Mouse (Mus musculus) urinary bladder, postnatal 25 days (tissue): ENCODE data around the gene Dgki.

Source experiments
- DNase-seq: peaks from one replicate; pipeline ENCODE4 v3.0.0; 2022; ENCODE audit warnings: low spot score

Dgki gene

GRCm38 (mm10) chr6:37063266-37063665 lies 236.7 kb downstream of the Dgki start:
- DNase-seq: no peak

- DNase-seq: no peak
Observed at GRCm38 (mm10) chr6:37060114-37060513, 239.9 kb downstream of the Dgki start.

GRCm38 (mm10) chr6:37057957-37058356 lies 242.0 kb downstream of the Dgki start:
- DNase-seq: no peak

- DNase-seq: no peak
Observed at GRCm38 (mm10) chr6:37057536-37057935, 242.4 kb downstream of the Dgki start.

GRCm38 (mm10) chr6:37055634-37056033 lies 244.3 kb downstream of the Dgki start:
- no peak for DNase-seq

- DNase-seq: no peak
Observed at GRCm38 (mm10) chr6:37055128-37055527, 244.9 kb downstream of the Dgki start.

DNA sequence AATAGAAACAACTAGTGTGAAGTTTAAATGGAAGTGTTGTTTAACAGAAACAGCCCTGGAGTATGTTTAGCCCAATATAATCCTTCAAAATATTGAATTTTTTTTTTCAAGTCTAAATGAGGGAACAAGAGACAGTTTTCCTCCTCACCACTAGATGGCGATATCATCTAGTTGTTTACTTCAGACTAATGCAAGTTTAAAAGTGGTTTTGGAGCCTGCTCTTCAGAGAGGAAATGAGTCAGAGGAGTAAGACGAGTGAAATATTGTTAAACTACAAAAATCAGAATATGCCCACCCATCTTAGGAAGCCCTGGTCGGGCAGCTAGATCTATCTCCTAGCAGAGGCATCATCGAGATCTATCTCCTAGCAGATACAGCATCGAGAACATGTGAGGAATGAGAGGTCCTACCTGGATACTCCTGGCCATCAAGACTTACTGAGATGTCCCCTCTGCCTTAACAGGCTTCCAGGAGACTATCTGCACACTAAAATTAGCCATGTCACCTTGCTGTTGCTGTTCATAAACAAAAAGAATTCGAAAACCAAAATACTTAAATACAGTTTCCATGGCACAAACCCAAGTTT lies 245.5 kb downstream of the Dgki start:
- DNase-seq: no peak

GRCm38 (mm10) chr6:37053411-37053810 lies 246.6 kb downstream of the Dgki start:
- no peak for DNase-seq

GRCm38 (mm10) chr6:37051652-37052051 lies 248.3 kb downstream of the Dgki start:
- no peak for DNase-seq

GRCm38 (mm10) chr6:37051150-37051549 lies 248.8 kb downstream of the Dgki start:
- DNase-seq: no peak

DNA sequence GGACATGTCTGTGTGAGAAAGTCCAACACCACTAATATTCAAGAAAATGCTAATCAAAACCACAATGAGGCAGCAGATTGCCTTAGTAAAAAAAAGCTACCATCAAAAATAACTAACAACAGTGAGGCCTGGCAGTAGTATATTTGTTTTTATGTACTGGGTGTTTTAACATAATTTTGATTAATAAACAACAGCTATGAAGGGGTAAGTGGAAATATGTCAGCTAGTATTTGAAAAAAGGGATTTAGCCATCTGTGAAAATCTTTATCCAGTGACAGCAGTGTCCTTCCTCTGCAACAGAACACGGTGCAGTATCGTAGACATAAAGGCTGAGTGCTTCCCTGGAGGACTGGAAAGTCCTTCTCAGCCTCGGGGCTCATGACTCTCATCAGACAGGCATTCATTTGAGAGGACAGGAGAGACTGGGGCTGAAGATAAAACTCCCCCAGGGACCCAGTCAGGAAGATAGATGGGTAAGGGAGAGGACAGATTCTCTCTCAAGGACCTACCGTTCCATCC lies 252.3 kb downstream of the Dgki start:
- DNase-seq: no peak

DNA sequence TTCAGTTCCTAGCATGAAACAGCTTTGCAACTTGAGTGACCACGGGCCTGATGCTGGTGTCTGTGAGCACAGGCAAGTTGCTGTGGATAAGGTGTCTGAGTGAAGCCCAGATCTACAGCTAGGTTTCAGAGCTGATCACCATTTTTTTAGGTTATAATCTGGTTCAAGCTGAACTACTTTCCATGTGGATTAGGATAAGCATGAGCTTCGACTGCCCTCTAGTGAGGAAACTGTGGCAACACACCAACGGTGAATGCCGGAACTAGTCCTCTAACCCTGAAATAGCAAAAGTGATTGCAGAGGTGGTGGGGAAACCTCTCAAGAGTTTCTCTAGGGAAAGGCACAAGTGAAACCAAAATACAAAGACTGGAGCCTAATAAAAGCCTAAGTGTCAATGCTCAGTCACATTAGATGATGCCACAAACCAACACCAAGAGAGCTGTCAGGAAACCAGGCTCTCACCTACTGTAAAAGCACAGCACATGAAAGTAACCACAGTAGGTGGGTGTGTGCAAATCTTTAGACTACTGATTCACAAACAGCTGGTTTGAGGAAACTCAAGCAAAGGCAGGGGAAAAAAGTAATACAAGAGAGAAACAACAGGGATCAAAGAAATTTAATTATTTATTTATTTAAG lies 253.7 kb downstream of the Dgki start:
- peak; percentile 25 for DNase-seq

DNA sequence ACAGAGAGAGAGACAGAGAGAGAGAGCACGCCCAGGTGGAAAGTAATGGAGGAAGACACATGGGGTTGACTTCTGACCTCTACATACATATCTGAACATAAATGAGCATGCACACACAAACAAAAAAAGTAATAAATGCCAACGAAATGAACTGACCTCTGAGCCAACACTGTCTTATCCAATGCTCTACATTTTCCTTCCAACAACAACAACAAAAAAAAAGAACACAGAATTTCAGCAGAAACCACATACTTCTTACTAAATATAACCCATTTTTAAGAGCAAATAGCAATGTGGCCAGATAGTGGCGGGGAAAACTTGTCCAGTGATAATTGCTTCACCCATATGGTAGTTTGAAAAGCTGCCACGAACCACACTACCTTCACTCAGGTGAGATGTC lies 255.2 kb downstream of the Dgki start:
- DNase-seq: no peak

- no peak for DNase-seq
Observed at GRCm38 (mm10) chr6:37038444-37038843, 261.5 kb downstream of the Dgki start.

GRCm38 (mm10) chr6:37037115-37037908 lies 262.7 kb downstream of the Dgki start:
- DNase-seq: no peak

- DNase-seq: no peak
Observed at GRCm38 (mm10) chr6:37035681-37036080, 264.3 kb downstream of the Dgki start.

DNA sequence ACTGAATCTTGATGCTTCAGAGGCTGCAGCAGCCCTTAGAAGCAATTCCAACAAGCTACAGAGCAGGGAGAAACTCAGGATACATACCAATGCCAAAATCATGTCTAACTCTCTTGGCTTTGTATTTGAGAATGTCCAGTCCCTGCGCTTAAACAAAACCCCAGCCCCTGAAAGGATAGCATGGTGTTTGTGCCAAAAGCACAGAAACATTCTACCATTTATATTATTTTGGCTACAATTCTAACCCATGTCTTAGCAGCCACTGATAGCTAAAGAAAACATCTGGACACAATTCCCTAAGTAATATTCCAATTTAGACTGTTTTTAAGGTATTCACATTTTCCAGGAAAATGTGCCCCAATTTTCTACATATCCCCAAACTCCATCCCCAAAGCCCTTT lies 269.0 kb downstream of the Dgki start:
- DNase-seq: no peak

GRCm38 (mm10) chr6:37030402-37030801 lies 269.6 kb downstream of the Dgki start:
- no peak for DNase-seq

DNA sequence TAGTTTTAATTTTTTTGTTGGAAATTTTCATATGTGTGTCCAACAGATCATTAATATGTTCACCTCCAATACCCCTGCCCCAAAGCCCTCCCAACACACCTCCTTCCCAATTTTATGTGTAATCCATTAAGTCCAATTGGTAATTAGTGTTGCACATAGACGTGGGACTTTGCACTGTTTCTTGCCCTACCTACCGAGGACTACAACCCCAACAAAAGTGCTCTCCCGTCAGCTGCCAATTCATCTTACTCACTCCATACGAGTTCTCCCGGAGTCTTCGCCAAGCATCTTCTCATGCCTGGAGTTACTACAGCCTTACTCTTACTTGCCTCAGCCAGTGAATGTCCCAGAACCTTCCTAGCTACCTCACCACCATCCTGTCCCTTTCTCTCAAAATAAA lies 271.1 kb downstream of the Dgki start:
- DNase-seq: no peak

DNA sequence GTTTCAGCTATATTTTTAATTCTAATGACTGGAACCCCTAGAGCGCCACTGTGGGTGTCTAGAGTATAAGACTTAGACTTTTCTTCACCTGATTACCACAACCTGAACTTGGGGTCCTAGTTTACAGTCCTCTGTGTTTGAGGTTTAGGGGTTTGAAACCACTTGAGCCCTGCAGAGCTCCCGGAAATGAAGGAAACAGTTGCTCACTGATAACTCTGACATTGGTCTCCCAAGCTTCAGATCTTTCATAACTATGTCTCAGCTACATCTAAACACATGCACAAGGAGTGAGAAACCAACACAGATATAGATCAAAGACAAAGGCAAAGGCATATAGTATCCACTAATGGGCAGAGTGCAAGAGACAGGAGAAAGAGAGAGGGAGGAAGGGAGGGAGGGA lies 271.7 kb downstream of the Dgki start:
- DNase-seq: no peak

DNA sequence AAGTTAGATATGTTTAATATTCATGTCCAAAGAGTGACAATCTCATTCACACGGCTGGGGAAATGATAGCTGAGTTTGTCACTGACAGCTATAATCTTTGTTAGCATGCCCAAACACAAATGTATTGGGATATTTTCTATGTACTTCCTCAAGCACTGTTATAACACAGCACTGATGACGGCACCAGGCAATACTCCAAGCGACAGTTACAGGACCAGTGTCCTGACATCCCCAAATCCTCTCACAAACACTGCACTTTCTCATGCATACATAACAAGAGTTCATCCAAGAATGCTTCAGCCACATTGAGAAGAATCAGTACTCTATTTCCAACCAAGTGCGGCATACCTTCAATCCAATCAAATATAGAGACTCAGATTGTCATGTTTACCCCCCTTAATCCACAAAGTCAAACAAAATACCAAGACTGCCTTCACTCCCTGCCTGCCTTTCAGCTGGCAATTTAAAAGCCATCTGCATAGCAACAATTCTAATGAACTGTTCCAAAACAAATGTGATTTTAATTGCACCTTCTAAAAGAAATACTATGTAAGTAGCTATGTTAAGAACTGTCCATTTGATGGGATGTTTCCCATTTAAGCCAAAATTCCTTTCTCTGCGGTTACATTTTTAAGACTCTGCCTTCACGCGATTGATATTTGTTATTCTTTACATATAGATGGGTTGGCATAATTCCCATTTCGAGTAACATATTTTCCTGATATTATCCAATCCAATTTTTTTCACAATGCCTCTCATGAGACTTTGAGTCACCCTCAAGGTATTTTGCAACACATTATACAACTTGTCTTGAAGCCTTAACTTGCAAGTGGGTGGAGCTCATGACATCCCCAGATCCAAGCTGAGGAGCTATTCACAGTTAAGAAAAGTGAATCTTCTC lies 273.4 kb downstream of the Dgki start:
- no peak for DNase-seq

DNA sequence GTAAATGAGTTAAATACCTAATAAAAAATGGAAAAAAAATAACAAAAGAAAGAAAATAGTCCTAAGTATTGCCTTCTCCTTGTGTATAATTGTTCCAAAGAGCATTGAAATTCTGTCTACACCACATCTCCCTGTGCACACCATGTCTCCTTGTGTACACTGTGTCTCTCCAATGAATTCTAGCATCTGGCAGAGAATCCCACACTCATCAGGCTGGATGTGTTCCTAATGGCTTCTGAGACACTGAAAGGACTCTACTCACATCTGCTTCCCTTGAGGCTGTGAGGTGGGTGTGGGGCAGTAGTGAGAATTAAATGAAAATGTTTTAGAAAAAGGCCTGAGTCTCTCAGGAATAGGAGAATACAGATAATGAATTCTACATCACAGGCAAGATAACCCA lies 283.9 kb downstream of the Dgki start:
- DNase-seq: no peak
